ENCODE assay signal across 12 mouse cellular contexts in the genomic region with DNA sequence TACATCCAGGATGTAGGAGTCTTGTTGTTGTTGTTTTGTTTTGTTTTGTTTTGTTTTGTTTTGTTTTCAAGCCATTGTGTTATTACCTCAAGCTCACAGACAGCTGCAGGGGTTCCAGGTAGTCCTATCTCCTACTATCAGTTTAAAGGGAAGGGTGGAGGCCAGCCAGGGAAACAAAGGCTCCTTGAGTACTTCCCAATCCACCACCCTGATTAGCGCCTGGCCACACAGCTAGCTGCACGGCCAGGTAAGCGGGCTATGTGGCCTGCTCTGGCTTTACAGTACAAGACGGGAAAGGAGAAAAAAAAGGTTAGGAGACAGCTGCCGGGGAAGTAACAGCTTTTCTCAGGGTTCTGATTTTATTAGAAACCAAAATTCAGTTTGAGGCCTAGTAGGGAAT.
"Had no signal": no experiment of that assay in that cellular context is flagged by ENCODE, and none has a peak within 500 bp of the region (broad histone marks: within the 10 kb centered on the region; RNA-seq: fewer than 3 reads in every experiment).

No protein-coding gene starts in this region.

- H3K9ac ChIP-seq: hindbrain, embryonic 15.5 days; limb, embryonic 13.5 days; liver, embryonic 15.5 days; midbrain, embryonic 12.5 days had no signal

- ATAC-seq: intestine, embryonic 16.5 days had no signal

- H3K36me3 ChIP-seq: hindbrain, embryonic 15.5 days; limb, embryonic 13.5 days; liver, embryonic 15.5 days; midbrain, embryonic 12.5 days had no signal

- H3K4me2 ChIP-seq: hindbrain, embryonic 15.5 days; limb, embryonic 13.5 days; liver, embryonic 15.5 days; midbrain, embryonic 12.5 days had no signal

- H3K4me1 ChIP-seq: hindbrain, embryonic 15.5 days; limb, embryonic 13.5 days; liver, embryonic 15.5 days; megakaryocyte, embryonic 14.5 days; midbrain, embryonic 12.5 days had no signal

- H3K27ac ChIP-seq: hindbrain, embryonic 15.5 days; limb, embryonic 13.5 days; liver, embryonic 15.5 days; midbrain, embryonic 12.5 days had no signal

- H3K27me3 ChIP-seq: hindbrain, embryonic 15.5 days; limb, embryonic 13.5 days; liver, embryonic 15.5 days; midbrain, embryonic 12.5 days had no signal

- DNase-seq: kidney, adult 2 months; kidney, postnatal 36 days; left cerebral cortex, postnatal 4 days; lung, postnatal 36 days; right cerebral cortex, postnatal 14 days; thymus, postnatal 36 days had no signal

- H3K9me3 ChIP-seq: hindbrain, embryonic 15.5 days; limb, embryonic 13.5 days; liver, embryonic 15.5 days; megakaryocyte, embryonic 14.5 days; midbrain, embryonic 12.5 days had no signal

- H3K4me3 ChIP-seq: hindbrain, embryonic 15.5 days; limb, embryonic 13.5 days; liver, embryonic 15.5 days; megakaryocyte, embryonic 14.5 days; midbrain, embryonic 12.5 days had no signal
